20 mouse cellular contexts compared by ENCODE assay signal in genomic region chr5:122702156-122702555, GRCm38 (mm10). TPM values are rescaled to one million over a fixed set of nuclear protein-coding genes. Genes with fewer than 3 reads are reported as not detected.
DNase-seq lines count a peak whose midpoint lies in the region; TF ChIP-seq lines count a peak whose summit lies in the region.
"Had no signal": no experiment of that assay in that cellular context is flagged by ENCODE, and none has a peak within 500 bp of the region (broad histone marks: within the 10 kb centered on the region; RNA-seq: fewer than 3 reads in every experiment).

No protein-coding gene starts in this region.

- peaks cover 6 to 25% of the 10 kb centered on the region in 2 experiments for H3K4me1 ChIP-seq in CH12.LX (ENCODE audit: control insufficient read depth in 1 of 2, insufficient read depth in 2 of 2)

- H3K4me3 ChIP-seq in CH12.LX (replicated peaks in 1 of 3; ENCODE audit: low read depth in 2 of 3, low read length in 2 of 3, poor library complexity in 1 of 3), result no peak overlapping the region
- H3K4me3 ChIP-seq: forebrain, embryonic 10.5 days; intestine, embryonic 15.5 days; limb, embryonic 13.5 days; midbrain, embryonic 10.5 days had no signal

- TF ChIP-seq EP300 in CH12.LX (IDR thresholded peaks at IDR 0.05; ENCODE audit: low read length), result no peak

- DNase-seq in heart, adult 8-10 months (ENCODE audit: low spot score), result peak; percentile 38
- DNase-seq in heart, postnatal 14 days, result no peak
- DNase-seq in kidney, postnatal 36 days, result peak; percentile 42 to 45
- DNase-seq in kidney, postnatal 4 days, result no peak
- DNase-seq in A20 (ENCODE audit: low read depth, low spot score) (peak; percentile 9), CH12.LX (ENCODE audit: extremely low read depth) (no peak)
- no peak for DNase-seq in frontal cortex, postnatal 36 days (ENCODE audit: low spot score in 2 of 2)
- no peak for DNase-seq in right cerebral cortex, adult 2 months (ENCODE audit: low spot score in 2 of 2)
- DNase-seq: cerebellum, adult 8-10 months; forebrain, postnatal 0 days; gastrocnemius, postnatal 10 days; lung, adult 2 months; lung, postnatal 4 days had no signal

- in situ Hi-C loops in CH12.LX (cut with MboI; ENCODE audit: low pct_ligation_motif_present, low pct_unique_long_range_greater_than_20kb, low sequenced_read_pairs), result no loop called here

- TF ChIP-seq CTCF in CH12.LX (conservative IDR thresholded peaks at IDR 0.05 in 1 of 2, IDR thresholded peaks at IDR 0.05 in 1 of 2; ENCODE audit: low read depth in 2 of 2, low read length in 2 of 2), result no peak

- H3K36me3 ChIP-seq in CH12.LX (replicated peaks in 1 of 2; ENCODE audit: control insufficient read depth in 1 of 2, insufficient read depth in 1 of 2, low read length in 1 of 2), result no peaks in the 10 kb centered on the region
- H3K36me3 ChIP-seq: forebrain, embryonic 10.5 days; intestine, embryonic 15.5 days; limb, embryonic 13.5 days; midbrain, embryonic 10.5 days had no signal

- no peak overlapping the region for H3K27ac ChIP-seq in CH12.LX (ENCODE audit: insufficient read depth, low read depth)
- H3K27ac ChIP-seq: forebrain, embryonic 10.5 days; hindbrain, embryonic 14.5 days; intestine, embryonic 15.5 days; limb, embryonic 13.5 days; midbrain, embryonic 10.5 days had no signal

- intact Hi-C loops in heart, postnatal 14 days (cut with DNase I), result no loop called here

- H3K4me2 ChIP-seq in CH12.LX (ENCODE audit: insufficient read depth, low read depth, poor library complexity, severe bottlenecking), result no peak overlapping the region; the same call in 1 of the 2 replicates
- H3K4me2 ChIP-seq: heart, embryonic 11.5 days; hindbrain, embryonic 14.5 days; intestine, embryonic 15.5 days; limb, embryonic 13.5 days had no signal

- peaks cover 8% of the 10 kb centered on the region for H3K27me3 ChIP-seq in CH12.LX (replicated peaks)
- H3K27me3 ChIP-seq: intestine, embryonic 15.5 days; Patski had no signal

- H3K9me3 ChIP-seq in CH12.LX (replicated peaks; ENCODE audit: low read length), result no peaks in the 10 kb centered on the region
- H3K9me3 ChIP-seq: forebrain, embryonic 10.5 days; intestine, embryonic 15.5 days; limb, embryonic 13.5 days; midbrain, embryonic 10.5 days had no signal

- no peak for TF ChIP-seq RAD21 in CH12.LX (IDR thresholded peaks at IDR 0.05; ENCODE audit: low read depth, low read length)

- dilution Hi-C loops in CH12.LX (cut with MboI; ENCODE audit: extremely low pct_ligation_motif_present, extremely low pct_unique_long_range_greater_than_20kb, low sequenced_read_pairs), result no loop called here

- no peak for TF ChIP-seq POLR2A in CH12.LX (IDR thresholded peaks at IDR 0.05; ENCODE audit: low read depth, low read length)

- H3K9ac ChIP-seq in CH12.LX (ENCODE audit: insufficient read depth, low read depth), result no peak overlapping the region
- H3K9ac ChIP-seq: forebrain, postnatal 0 days; hindbrain, embryonic 14.5 days; intestine, embryonic 15.5 days; limb, embryonic 13.5 days had no signal

- no peaks in the 10 kb centered on the region for H3K79me2 ChIP-seq in CH12.LX (replicated peaks; ENCODE audit: control insufficient read depth, extremely low read depth, insufficient read depth, poor library complexity, severe bottlenecking)

TF ChIP-seq in CH12.LX, 34 proteins besides CTCF, POLR2A, EP300 and RAD21:
- TF ChIP-seq CHD2 (IDR thresholded peaks at IDR 0.05; ENCODE audit: low read length) (no peak), MAFK (IDR thresholded peaks at IDR 0.05; ENCODE audit: insufficient replicate concordance, low read length) (0 out of 2 replicates have a peak, but pooled peaks have one; percentile 14), SMC3 (IDR thresholded peaks at IDR 0.05; ENCODE audit: low read depth, low read length) (no peak), CHD1 (IDR thresholded peaks at IDR 0.05; ENCODE audit: low read depth, low read length) (no peak), USF1 (IDR thresholded peaks at IDR 0.05; ENCODE audit: low read depth, low read length) (no peak), E2F4 (IDR thresholded peaks at IDR 0.05; ENCODE audit: insufficient replicate concordance, low read depth, low read length) (no peak), ELF1 (IDR thresholded peaks at IDR 0.05; ENCODE audit: low read depth, low read length) (no peak)

RNA-seq across cellular contexts. Expression of gene P2rx4, which starts 5.2 kb away (rescaled TPM):
- total RNA-seq in heart, adult 8-10 months (2022), result 10 to 100 TPM; 16.2 to 19.3 (median 18.5) TPM
- total RNA-seq in heart, postnatal 14 days (2021), result 10 to 100 TPM; 13.5 to 14.1 TPM
- total RNA-seq in CH12.LX (2012; rRNA removed) (8.2 and 11.0 TPM in 2 replicates), CH12.LX (2014; rRNA removed) (7.9 and 9.1 TPM in 2 replicates)
- polyA plus RNA-seq in CH12.LX (2012; ENCODE audit: insufficient read length, low read depth), result 15.0 and 16.7 TPM in 2 replicates

RNA-seq across cellular contexts. Expression of gene P2rx7, which starts 58.4 kb away (rescaled TPM):
- total RNA-seq in heart, adult 8-10 months (2022), result 1 to 10 TPM; 3.1 to 3.6 (median 3.4) TPM
- 1 to 10 TPM; 4.0 to 4.3 TPM for total RNA-seq in heart, postnatal 14 days (2021)
- total RNA-seq in CH12.LX (2012; rRNA removed) (0.59 and 0.76 TPM in 2 replicates), CH12.LX (2014; rRNA removed) (1.4 and 1.5 TPM in 2 replicates)
- polyA plus RNA-seq in CH12.LX (2012; ENCODE audit: insufficient read length, low read depth), result 1.5 and 1.8 TPM in 2 replicates

Comparison
In these comparisons a context has a peak if more than half of its experiments do, and no peak if none do; other contexts are left out.
1. DNase-seq: peak in heart, adult 8-10 months (single experiment), kidney, postnatal 36 days (2 of 2) and A20 (single experiment); none in heart, postnatal 14 days (0 of 2), kidney, postnatal 4 days (0 of 2), CH12.LX (single experiment), frontal cortex, postnatal 36 days (0 of 2) and right cerebral cortex, adult 2 months (0 of 2).